Mouse (Mus musculus) olfactory bulb, adult 2 months (tissue): Measurements from ENCODE around the gene Stfa2.
"Not testable (repeated sequence)": the region's sequence is repeated elsewhere in the genome, so short reads cannot be mapped to it uniquely, and the experiment has no call there.

Experiments used
- CTCF ChIP-seq: fragments of 200-500 bp; IDR thresholded peaks from 2 replicates; pipeline ENCODE4 v1.5.1; 2012; ENCODE audit warnings: low read depth, mild to moderate bottlenecking, low read length, moderate library complexity; ENCODE audit not compliant: insufficient read depth
- POLR2A ChIP-seq: fragments of 200-500 bp; IDR thresholded peaks from 2 replicates; pipeline ENCODE4 v1.6.1; 2012; ENCODE audit warnings: mild to moderate bottlenecking, low read depth, low read length, moderate library complexity; ENCODE audit not compliant: insufficient read depth

GRCm38 (mm10) chr16:36367648-36368047, 40.6 kb downstream of the Stfa2 start, which contains the start of gene BC100530:
- not testable (repeated sequence) for TF ChIP-seq POLR2A, CTCF
